Mouse (Mus musculus) left cerebral cortex, adult 8-10 months (tissue): ENCODE measurements around the gene Gm29644. TPM values are rescaled to one million over a fixed set of nuclear protein-coding genes. Genes with fewer than 3 reads are reported as not detected.
"Not testable (repeated sequence)": the region's sequence is repeated elsewhere in the genome, so short reads cannot be mapped to it uniquely, and the experiment has no call there.

Source experiments
- DNase-seq, 2 experiments: peaks; one replicate each; pipeline ENCODE4 v3.0.0; 2022; ENCODE audit warnings: low spot score in 2 of 2
- total RNA-seq, 4 experiments: library from RNA; stranded (reverse); gene quantifications; 2 replicates each; pipeline ENCODE4 v1.2.4; 2022

Gene Gm29644
- total RNA-seq: not detected

GRCm38 (mm10) chrY:70303187-70303586 is at the start of gene Gm29644, which contains the start of gene Gm29423:
Gene Gm29644 (minus strand): TSS chrY:70303343.
Gene Gm29423 (minus strand): TSS chrY:70303287.
- not testable (repeated sequence) for DNase-seq

- DNase-seq: not testable (repeated sequence)
Observed at GRCm38 (mm10) chrY:70273542-70273941, 29.6 kb downstream of the Gm29644 start, which contains the start of gene Gm21118. Gene Gm21118 (minus strand): TSS chrY:70273642.

Other genes with a start within 250 kb of the Gm29644 start
- gene Gm21118, start 29.7 kb downstream of the Gm29644 start, total RNA-seq: not detected
- gene Gm29423, start 56 bp downstream of the Gm29644 start, total RNA-seq: not detected
- gene Gm20888, start 138.5 kb upstream of the Gm29644 start, total RNA-seq: not detected